ENCODE assay signal across 8 mouse cellular contexts in genomic region chr10:81379183-81379553, GRCm38 (mm10). TPM values are rescaled to one million over a fixed set of nuclear protein-coding genes. Genes with fewer than 3 reads are reported as not detected.
DNase-seq lines count a peak whose midpoint lies in the region; ATAC-seq and TF ChIP-seq lines count a peak whose summit lies in the region.

No protein-coding gene starts in this region.

- no peak for DNase-seq in kidney, postnatal 25 days
- no peak for DNase-seq in embryonic facial prominence, embryonic 10.5 days (ENCODE audit: low spot score)
- no peak for DNase-seq in layer of hippocampus, postnatal 36 days
- no peak for DNase-seq in cerebellum, adult 11-12 months
- DNase-seq in lung, adult 2 months, result no peak

- H3K27ac ChIP-seq in kidney, embryonic 15.5 days, result peak overlapping the region; percentile 90
- peak overlapping the region; percentile 97 for H3K27ac ChIP-seq in embryonic facial prominence, embryonic 10.5 days (replicated peaks)
- peak overlapping the region; percentile 68; the same call in 1 of the 2 replicates for H3K27ac ChIP-seq in hindbrain, embryonic 16.5 days (ENCODE audit: low read depth, low read length)
- H3K27ac ChIP-seq in midbrain, embryonic 16.5 days (ENCODE audit: low read length), result peak overlapping the region; percentile 75

- no peaks in the 10 kb centered on the region for H3K9me3 ChIP-seq in kidney, embryonic 15.5 days (replicated peaks)
- H3K9me3 ChIP-seq in embryonic facial prominence, embryonic 10.5 days, result no peaks in the 10 kb centered on the region
- H3K9me3 ChIP-seq in hindbrain, embryonic 16.5 days (ENCODE audit: control insufficient read depth, low read length), result no peaks in the 10 kb centered on the region
- H3K9me3 ChIP-seq in midbrain, embryonic 16.5 days (replicated peaks; ENCODE audit: control insufficient read depth, low read length, poor library complexity, severe bottlenecking), result no peaks in the 10 kb centered on the region

- WGBS in kidney, embryonic 15.5 days, result 58% methylated on average over 3 of the region's 3 CpGs
- WGBS in embryonic facial prominence, embryonic 10.5 days, result 59% methylated on average over 3 of the region's 3 CpGs
- WGBS in hindbrain, embryonic 16.5 days, result 64% methylated on average over 3 of the region's 3 CpGs
- 57% methylated on average over 3 of the region's 3 CpGs for WGBS in midbrain, embryonic 16.5 days
- WGBS in lung, adult 2 months, result 58% methylated on average over 3 of the region's 3 CpGs

- no peak for TF ChIP-seq CTCF in lung, adult 2 months (IDR thresholded peaks at IDR 0.05; ENCODE audit: insufficient read depth, low read length)

- peaks cover 19% of the 10 kb centered on the region for H3K36me3 ChIP-seq in kidney, embryonic 15.5 days
- H3K36me3 ChIP-seq in embryonic facial prominence, embryonic 10.5 days (replicated peaks), result peaks cover 28% of the 10 kb centered on the region
- no peaks in the 10 kb centered on the region for H3K36me3 ChIP-seq in hindbrain, embryonic 16.5 days (ENCODE audit: control insufficient read depth, insufficient read depth, low read length)
- H3K36me3 ChIP-seq in midbrain, embryonic 16.5 days (ENCODE audit: control insufficient read depth, insufficient read depth, low read length), result no peaks in the 10 kb centered on the region

- TF ChIP-seq POLR2A in lung, adult 2 months (IDR thresholded peaks at IDR 0.05; ENCODE audit: borderline replicate concordance, extremely low read depth, low read depth, low read length), result no peak

- peak overlapping the region; percentile 83 for H3K4me2 ChIP-seq in kidney, embryonic 15.5 days
- peak overlapping the region; percentile 64 for H3K4me2 ChIP-seq in hindbrain, embryonic 16.5 days (ENCODE audit: low read length)
- peak overlapping the region; percentile 58 for H3K4me2 ChIP-seq in midbrain, embryonic 16.5 days (ENCODE audit: low read length)

- H3K27me3 ChIP-seq in kidney, embryonic 15.5 days, result no peaks in the 10 kb centered on the region
- H3K27me3 ChIP-seq in embryonic facial prominence, embryonic 10.5 days (replicated peaks; ENCODE audit: low read depth, poor library complexity, severe bottlenecking), result no peaks in the 10 kb centered on the region
- H3K27me3 ChIP-seq in hindbrain, embryonic 16.5 days (replicated peaks; ENCODE audit: control insufficient read depth, insufficient read depth, low read length), result no peaks in the 10 kb centered on the region
- H3K27me3 ChIP-seq in midbrain, embryonic 16.5 days (ENCODE audit: control insufficient read depth, insufficient read depth, low read depth, low read length), result no peaks in the 10 kb centered on the region

- H3K9ac ChIP-seq in kidney, embryonic 15.5 days, result peak overlapping the region; percentile 52
- H3K9ac ChIP-seq in hindbrain, embryonic 16.5 days (ENCODE audit: low read depth, low read length), result peak overlapping the region; percentile 60
- H3K9ac ChIP-seq in midbrain, embryonic 16.5 days (ENCODE audit: low read depth, low read length), result peak overlapping the region; percentile 43

- H3K4me1 ChIP-seq in kidney, embryonic 15.5 days, result peaks cover 39% of the 10 kb centered on the region
- peaks cover 30% of the 10 kb centered on the region for H3K4me1 ChIP-seq in embryonic facial prominence, embryonic 10.5 days
- H3K4me1 ChIP-seq in hindbrain, embryonic 16.5 days (ENCODE audit: control insufficient read depth, insufficient read depth, low read depth, low read length), result peaks cover 20% of the 10 kb centered on the region
- H3K4me1 ChIP-seq in midbrain, embryonic 16.5 days (ENCODE audit: control insufficient read depth, insufficient read depth, low read length), result peaks cover 24% of the 10 kb centered on the region
- H3K4me1 ChIP-seq in lung, adult 2 months (ENCODE audit: control insufficient read depth, insufficient read depth, low read length), result peaks cover 11% of the 10 kb centered on the region; the same call in 1 of the 2 replicates

- peak overlapping the region; percentile 78 for H3K4me3 ChIP-seq in kidney, embryonic 15.5 days (replicated peaks)
- H3K4me3 ChIP-seq in embryonic facial prominence, embryonic 10.5 days, result peak overlapping the region; percentile 91
- H3K4me3 ChIP-seq in hindbrain, embryonic 16.5 days (ENCODE audit: low read length), result peak overlapping the region; percentile 57
- peak overlapping the region; percentile 79 for H3K4me3 ChIP-seq in midbrain, embryonic 16.5 days (ENCODE audit: low read depth, low read length)
- no peak overlapping the region for H3K4me3 ChIP-seq in lung, adult 2 months (replicated peaks; ENCODE audit: extremely low read depth, low read depth, low read length)

- ATAC-seq in kidney, embryonic 15.5 days (replicated peaks; ENCODE audit: low FRiP score), result no peak
- ATAC-seq in hindbrain, embryonic 16.5 days, result no peak
- ATAC-seq in midbrain, embryonic 16.5 days, result no peak; the same call in 1 of the 2 replicates

RNA-seq across cellular contexts. Expression of gene Fzr1, which starts 0.9 kb away (rescaled TPM):
- polyA plus RNA-seq in kidney, embryonic 15.5 days (2015; fragmentation: Nextera tagmentation; extraction: Ambion mirVana), result 105 and 114 TPM in 2 replicates
- 134 and 142 TPM in 2 replicates for polyA plus RNA-seq in embryonic facial prominence, embryonic 10.5 days (2016; fragmentation: Nextera tagmentation; extraction: Ambion mirVana)
- 149 and 156 TPM in 2 replicates for polyA plus RNA-seq in hindbrain, embryonic 16.5 days (2015; fragmentation: Nextera tagmentation; extraction: Ambion mirVana)
- polyA plus RNA-seq in midbrain, embryonic 16.5 days (2015; fragmentation: Nextera tagmentation; extraction: Ambion mirVana), result 145 and 146 TPM in 2 replicates
- 10 to 100 TPM; 61.5 to 68.9 TPM for total RNA-seq in layer of hippocampus, postnatal 36 days (2021)
- 59.3 and 61.8 TPM in 2 replicates for polyA plus RNA-seq in lung, adult 2 months (2012; rRNA removed)

RNA-seq across cellular contexts. Expression of gene Dohh, which starts 5.1 kb away (rescaled TPM):
- 79.7 and 82.2 TPM in 2 replicates for polyA plus RNA-seq in kidney, embryonic 15.5 days (2015; fragmentation: Nextera tagmentation; extraction: Ambion mirVana)
- 105 and 109 TPM in 2 replicates for polyA plus RNA-seq in embryonic facial prominence, embryonic 10.5 days (2016; fragmentation: Nextera tagmentation; extraction: Ambion mirVana)
- 99.8 and 108 TPM in 2 replicates for polyA plus RNA-seq in hindbrain, embryonic 16.5 days (2015; fragmentation: Nextera tagmentation; extraction: Ambion mirVana)
- polyA plus RNA-seq in midbrain, embryonic 16.5 days (2015; fragmentation: Nextera tagmentation; extraction: Ambion mirVana), result 77.5 and 86.2 TPM in 2 replicates
- total RNA-seq in layer of hippocampus, postnatal 36 days (2021), result 10 to 100 TPM; 72.5 to 76.9 TPM
- 79.2 and 83.4 TPM in 2 replicates for polyA plus RNA-seq in lung, adult 2 months (2012; rRNA removed)

RNA-seq across cellular contexts. Expression of gene Gm48551, which starts 5.1 kb away (rescaled TPM):
- 2.5 and 4.1 TPM in 2 replicates for polyA plus RNA-seq in kidney, embryonic 15.5 days (2015; fragmentation: Nextera tagmentation; extraction: Ambion mirVana)
- 2.7 TPM in 2 replicates for polyA plus RNA-seq in embryonic facial prominence, embryonic 10.5 days (2016; fragmentation: Nextera tagmentation; extraction: Ambion mirVana)
- polyA plus RNA-seq in hindbrain, embryonic 16.5 days (2015; fragmentation: Nextera tagmentation; extraction: Ambion mirVana), result 7.9 and 9.4 TPM in 2 replicates
- 6.1 and 8.2 TPM in 2 replicates for polyA plus RNA-seq in midbrain, embryonic 16.5 days (2015; fragmentation: Nextera tagmentation; extraction: Ambion mirVana)
- 1 to 10 TPM; 4.0 to 6.6 TPM for total RNA-seq in layer of hippocampus, postnatal 36 days (2021)
- 3.7 and 6.3 TPM in 2 replicates for polyA plus RNA-seq in lung, adult 2 months (2012; rRNA removed)

RNA-seq across cellular contexts. Expression of gene Gm48552, which starts 9.6 kb away (rescaled TPM):
- polyA plus RNA-seq in kidney, embryonic 15.5 days (2015; fragmentation: Nextera tagmentation; extraction: Ambion mirVana), result 1.6 and 2.1 TPM in 2 replicates
- 1.8 and 3.1 TPM in 2 replicates for polyA plus RNA-seq in embryonic facial prominence, embryonic 10.5 days (2016; fragmentation: Nextera tagmentation; extraction: Ambion mirVana)
- 1.5 and 2.2 TPM in 2 replicates for polyA plus RNA-seq in hindbrain, embryonic 16.5 days (2015; fragmentation: Nextera tagmentation; extraction: Ambion mirVana)
- polyA plus RNA-seq in midbrain, embryonic 16.5 days (2015; fragmentation: Nextera tagmentation; extraction: Ambion mirVana), result 2.3 and 3.3 TPM in 2 replicates
- 1 to 10 TPM; 4.5 to 7.1 TPM for total RNA-seq in layer of hippocampus, postnatal 36 days (2021)
- polyA plus RNA-seq in lung, adult 2 months (2012; rRNA removed), result 3.6 and 5.9 TPM in 2 replicates

RNA-seq across cellular contexts. Expression of gene 4930404N11Rik, which starts 13.6 kb away (rescaled TPM):
- 0.62 and 1.6 TPM in 2 replicates for polyA plus RNA-seq in kidney, embryonic 15.5 days (2015; fragmentation: Nextera tagmentation; extraction: Ambion mirVana)
- polyA plus RNA-seq in embryonic facial prominence, embryonic 10.5 days (2016; fragmentation: Nextera tagmentation; extraction: Ambion mirVana), result 0.47 and 0.76 TPM in 2 replicates
- polyA plus RNA-seq in hindbrain, embryonic 16.5 days (2015; fragmentation: Nextera tagmentation; extraction: Ambion mirVana), result 0.49 and 1.1 TPM in 2 replicates
- polyA plus RNA-seq in midbrain, embryonic 16.5 days (2015; fragmentation: Nextera tagmentation; extraction: Ambion mirVana), result 0.63 and 0.80 TPM in 2 replicates
- 1 to 10 TPM; 1.6 to 1.9 TPM for total RNA-seq in layer of hippocampus, postnatal 36 days (2021)
- 21.9 and 25.8 TPM in 2 replicates for polyA plus RNA-seq in lung, adult 2 months (2012; rRNA removed)
